Mouse (Mus musculus) thymus, postnatal 0 days (tissue): ENCODE results near the gene Rabgap1. TPM values are rescaled to one million over a fixed set of nuclear protein-coding genes. Genes with fewer than 3 reads are reported as not detected.
"Not testable (repeated sequence)": the region's sequence is repeated elsewhere in the genome, so short reads cannot be mapped to it uniquely, and the experiment has no call there.

Experiments used
- DNase-seq: peaks from one replicate; pipeline ENCODE4 v3.0.0-alpha.2; 2015; ENCODE audit warnings: low spot score
- polyA plus RNA-seq: library from polyadenylated mRNA; unstranded; fragments of >200 nt; fragmentation: Nextera tagmentation; extraction: Ambion mirVana; gene quantifications from 2 replicates; pipeline ENCODE4 v1.2.1, GENCODE M21; 2015

The Rabgap1 gene
- polyA plus RNA-seq, result 19.8 and 25.7 TPM in 2 replicates

DNA sequence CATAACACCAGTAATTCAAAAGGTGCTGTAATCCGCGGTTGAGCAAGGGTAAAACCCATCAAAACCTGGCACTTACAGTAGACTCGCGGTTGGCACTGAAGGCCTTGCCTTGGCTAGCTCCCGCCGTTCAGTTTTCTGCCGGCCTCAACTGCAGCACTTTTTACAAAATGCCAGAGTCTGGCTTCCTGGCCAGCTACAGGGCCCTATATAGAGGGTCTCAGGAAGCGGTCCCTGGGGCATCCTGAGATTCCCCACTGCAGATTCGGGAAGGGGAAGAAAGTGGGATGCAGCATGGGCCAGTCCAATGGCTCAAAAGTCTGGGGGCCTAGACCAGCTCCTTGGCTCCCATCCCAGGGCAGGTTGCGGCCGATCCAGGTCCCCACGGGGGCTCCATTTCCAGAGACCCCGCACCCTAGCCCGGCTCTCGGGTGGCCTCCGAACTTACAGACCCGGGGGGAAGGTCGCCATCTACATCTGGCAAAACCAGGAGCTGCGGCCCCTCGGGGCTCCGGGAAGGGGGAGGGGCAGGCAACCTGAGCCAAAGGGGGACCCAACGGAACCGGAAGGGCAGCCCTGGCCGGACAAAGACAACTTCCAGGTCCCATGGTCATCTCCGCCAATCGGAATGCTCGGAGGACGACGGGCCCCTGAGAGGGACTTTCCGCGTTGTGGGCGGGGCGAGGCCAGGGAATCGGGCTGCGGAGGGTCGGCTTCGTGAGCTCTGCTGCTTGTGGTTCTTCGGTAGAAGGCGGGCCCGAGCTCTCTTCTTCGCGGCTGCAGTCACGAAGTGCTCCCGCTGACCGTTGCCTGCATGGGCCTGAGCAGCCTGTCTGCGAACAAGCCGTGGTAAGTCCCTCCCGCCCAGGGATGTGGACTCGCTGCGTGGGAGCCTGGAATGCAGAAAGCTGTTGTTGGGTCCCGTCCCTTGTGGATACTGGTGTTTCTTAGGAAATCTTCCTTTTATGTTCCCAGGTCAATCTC, at the start of gene Rabgap1, which contains the start of the genes Zbtb26 and Zbtb6:
TSS of gene Rabgap1 (plus strand) at position 669 of the 981 bp plus-strand sequence.
TSS of gene Zbtb26 (minus strand) at position 525 of the 981 bp plus-strand sequence.
TSS of gene Zbtb6 (minus strand) at position 561 of the 981 bp plus-strand sequence.
- DNase-seq, result peak; percentile 88

- DNase-seq, result peak; percentile 19
Measured at GRCm38 (mm10) chr2:37395539-37395938, 47.5 kb upstream of the Rabgap1 start.

DNA sequence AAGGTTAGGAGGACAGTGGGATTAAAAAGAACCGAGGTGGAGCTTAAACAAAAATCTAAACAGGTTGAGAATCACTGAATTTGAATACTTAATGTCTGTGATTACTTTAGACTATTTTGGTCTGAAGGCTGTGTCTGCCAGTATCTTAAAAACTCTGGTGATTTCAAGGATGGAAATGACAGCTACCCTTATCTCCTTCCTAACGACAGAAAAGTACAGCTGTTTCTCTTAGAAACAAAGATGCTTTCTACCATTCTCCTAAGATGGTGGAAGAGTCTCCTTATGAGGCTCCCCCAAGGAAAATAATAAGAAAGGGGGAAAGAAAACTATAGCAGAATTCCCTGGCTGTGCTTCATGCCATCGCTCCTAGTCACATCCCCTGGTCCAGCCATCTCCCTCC, 21.2 kb upstream of the Rabgap1 start:
- DNase-seq, result peak; percentile 4

DNA sequence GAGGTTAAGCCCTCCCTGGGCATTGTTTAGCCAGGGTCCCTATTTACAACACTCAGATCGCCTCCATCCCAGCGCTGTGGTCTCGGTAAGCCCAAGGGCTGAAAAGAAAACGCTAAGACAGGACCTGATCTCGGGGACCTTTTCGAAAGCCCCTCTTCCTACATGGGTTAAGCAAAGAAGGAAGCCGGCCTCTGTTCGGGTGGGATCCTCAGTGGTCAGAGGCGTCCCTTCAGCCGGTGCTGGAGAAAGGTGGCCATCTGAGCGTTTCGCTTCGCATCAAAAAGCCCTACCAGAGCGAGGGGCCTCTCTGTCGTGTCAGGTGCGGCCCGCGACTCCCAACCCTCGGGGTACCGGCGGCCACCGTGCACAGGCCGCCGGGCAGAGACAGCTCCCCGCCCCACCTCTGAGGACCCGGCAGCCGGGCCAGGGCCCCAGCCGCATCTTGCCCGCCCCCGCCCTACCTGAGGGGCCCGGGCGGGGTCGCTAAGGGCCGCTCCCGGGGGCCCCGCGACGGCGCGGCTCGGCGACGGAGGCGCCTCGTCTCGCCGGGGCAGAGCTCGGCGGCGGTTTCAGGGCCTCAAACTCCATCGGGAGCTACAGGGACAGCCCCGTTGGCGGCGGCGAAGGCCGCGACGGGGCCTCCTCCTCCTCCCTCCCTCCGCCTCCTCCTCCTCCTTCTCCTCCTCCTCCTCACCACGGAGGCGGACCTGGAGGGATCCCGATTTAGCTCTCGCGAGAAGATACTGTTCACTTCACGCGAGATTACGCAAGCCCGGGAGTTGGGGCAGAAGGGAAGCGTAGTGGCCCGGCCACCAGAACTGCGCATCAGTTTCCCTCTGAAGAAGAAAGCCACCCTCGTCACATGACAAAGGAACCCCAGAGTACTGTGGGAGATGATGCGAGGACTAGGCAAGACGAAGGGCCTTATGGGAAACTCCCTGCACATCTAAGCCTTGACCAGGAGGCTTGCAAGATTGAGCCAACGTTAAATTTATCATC, 20.5 kb upstream of the Rabgap1 start, which contains the start of gene Rc3h2:
TSS of gene Rc3h2 (minus strand) at position 598 of the 999 bp plus-strand sequence.
- DNase-seq, result peak; percentile 96

- DNase-seq, result no peak
Measured at GRCm38 (mm10) chr2:37423671-37424070, 19.4 kb upstream of the Rabgap1 start.

DNA sequence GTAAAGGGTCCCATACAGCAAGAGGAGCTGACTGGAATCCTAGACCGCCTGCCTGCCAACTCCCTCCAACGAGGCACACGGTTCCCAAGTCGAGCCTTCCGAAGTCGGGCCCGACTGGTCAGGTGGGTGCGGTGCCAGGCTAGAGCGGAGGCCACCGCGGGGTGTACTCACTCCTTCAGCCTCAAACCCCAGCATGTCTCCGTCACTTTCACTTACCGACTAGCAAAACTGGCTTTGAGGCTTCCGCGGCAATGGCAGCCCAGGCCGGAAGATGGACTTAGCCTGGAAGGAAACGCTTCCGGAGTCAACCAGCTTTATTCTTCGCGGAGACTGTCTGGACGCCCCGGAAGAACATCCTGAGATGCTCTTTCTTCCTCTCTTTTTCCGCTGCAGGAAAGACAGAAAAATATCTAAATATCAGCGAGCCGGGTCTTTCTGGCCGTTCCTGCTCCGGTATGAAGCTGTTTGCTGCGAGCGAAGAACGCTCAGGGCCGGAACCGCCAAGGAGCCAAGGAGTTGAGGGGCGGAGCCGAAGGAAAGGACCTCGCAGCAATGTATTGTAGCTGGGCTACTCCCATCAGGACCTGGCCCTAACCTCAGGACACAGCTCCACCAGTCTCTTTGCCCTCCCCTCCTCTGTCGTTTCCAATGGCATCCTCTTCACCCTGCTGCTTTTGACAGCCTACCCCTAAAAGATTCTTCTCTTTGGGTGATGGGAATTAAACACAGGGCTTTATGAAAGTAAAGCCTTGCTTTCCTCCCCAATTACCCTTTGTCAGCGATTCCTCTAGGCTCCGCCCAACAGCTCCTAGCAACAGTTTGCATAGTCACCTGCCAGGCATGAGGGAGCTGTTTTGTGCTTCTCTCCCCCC, 12.2 kb upstream of the Rabgap1 start:
- DNase-seq, result peak; percentile 90

DNA sequence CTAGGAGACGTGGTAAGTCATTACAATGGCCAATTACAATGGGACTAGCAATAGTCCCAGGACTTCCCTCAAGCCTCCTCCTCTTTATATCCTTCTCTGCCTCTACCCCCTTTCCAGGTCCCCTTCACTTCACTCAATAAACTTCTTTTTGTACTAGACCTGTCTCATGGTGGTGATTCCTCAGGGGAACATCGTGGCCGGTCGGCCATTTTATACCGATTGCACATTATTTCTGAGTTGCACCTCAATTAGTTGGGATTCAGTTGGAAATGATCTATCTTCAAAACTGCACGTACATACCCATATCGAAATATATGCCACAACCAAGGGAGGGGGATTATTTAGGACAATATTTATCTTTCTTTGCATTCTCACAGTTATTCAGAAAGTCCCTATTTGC, 11.5 kb upstream of the Rabgap1 start:
- DNase-seq, result no peak

DNA sequence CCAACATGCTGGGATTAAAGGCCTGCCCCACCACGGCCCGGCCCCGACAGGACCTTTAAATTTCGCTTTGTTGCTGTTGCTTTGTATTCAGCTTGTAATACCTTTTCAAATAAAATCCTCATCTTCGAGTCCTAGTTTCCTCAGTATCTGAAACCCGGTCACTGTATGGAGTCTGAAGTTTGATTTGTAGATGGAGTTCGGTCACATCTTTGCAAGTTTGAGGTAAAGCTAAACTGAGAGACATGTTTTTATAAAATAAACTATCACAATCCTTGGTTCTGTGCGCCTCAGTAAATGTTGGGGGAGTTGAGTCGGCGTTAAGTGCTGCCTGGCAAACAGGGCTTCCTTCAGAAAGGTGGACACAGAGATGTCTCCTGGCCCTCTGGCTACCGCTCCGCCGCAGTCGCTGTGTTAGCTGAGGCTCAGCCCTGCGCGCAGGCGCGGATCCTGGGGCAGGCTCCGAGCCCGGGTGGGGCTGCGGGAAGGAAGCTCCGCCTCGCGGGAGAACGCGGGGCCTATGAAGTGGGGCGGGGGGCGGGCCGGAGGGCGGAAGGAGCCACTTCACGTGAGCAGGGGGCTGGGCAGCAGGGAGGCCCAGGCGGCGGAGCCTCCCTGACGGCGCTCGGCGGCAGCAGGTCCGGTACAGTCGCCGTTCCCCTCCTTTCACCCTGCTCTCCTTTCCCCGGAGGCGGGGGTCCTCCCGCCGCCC, 8.7 kb downstream of the Rabgap1 start:
- DNase-seq, result peak; percentile 95

DNA sequence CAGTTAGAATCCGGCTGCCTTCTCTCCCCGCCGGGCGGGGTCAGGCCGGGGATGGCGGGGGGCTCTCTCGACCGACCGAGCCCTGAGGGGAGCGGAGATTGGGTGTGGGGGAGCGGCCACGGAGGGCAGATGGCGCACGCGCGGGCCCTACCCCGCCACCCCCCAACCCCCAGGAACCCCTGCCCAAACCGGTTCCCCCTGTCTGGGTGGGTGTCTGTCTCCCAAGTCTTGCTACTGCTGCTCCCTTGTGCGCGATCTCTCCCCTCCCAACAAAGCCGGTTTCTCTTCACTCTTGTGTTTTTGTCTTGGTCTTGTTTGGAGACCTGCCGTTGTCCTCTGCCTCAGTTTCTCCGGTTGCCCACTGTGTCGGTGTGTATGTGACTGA, 9.3 kb downstream of the Rabgap1 start:
- no peak for DNase-seq

DNA sequence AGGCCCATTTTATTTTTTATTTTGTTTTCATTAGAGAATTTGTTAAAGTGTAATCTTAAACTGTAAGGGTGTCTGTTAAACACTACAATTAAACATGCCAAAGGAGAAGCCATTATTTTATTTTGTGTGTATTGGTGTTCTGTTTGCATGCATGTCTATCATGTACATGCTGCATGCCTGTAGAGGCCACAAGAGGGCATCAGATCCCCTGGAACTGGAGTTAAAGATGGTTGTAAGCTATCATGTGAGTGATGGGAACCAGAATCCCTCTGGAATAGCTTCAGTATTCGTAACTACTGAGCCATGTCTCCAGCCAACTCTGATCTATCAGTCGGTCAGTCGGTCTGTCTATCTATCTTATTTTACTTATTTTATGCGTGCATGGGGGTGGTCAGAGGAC, 17.6 kb downstream of the Rabgap1 start:
- DNase-seq, result no peak

GRCm38 (mm10) chr2:37466266-37466665, 23.2 kb downstream of the Rabgap1 start:
- DNase-seq, result no peak

- DNase-seq, result no peak
Measured at GRCm38 (mm10) chr2:37479559-37479958, 36.5 kb downstream of the Rabgap1 start.

DNA sequence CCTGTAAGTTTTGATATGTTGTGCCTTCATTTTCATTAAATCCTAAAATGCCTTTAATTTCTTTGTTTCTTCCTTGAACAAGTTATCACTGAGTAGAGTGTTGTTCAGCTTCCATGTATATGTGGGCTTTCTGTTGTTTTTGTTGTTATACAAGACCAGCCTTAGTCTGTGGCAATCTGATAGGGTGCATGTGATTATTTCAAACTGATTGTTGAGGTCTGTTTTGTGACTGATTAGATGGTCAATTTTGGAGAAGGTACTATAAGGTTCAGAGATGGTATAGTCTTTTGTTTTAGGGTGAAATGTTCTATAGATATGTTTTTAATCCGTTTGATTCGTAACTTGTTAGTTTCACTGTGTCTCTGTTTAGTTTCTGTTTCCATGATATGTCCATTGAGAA, 37.0 kb downstream of the Rabgap1 start:
- no peak for DNase-seq

- no peak for DNase-seq
Measured at GRCm38 (mm10) chr2:37484165-37484564, 41.1 kb downstream of the Rabgap1 start.

DNA sequence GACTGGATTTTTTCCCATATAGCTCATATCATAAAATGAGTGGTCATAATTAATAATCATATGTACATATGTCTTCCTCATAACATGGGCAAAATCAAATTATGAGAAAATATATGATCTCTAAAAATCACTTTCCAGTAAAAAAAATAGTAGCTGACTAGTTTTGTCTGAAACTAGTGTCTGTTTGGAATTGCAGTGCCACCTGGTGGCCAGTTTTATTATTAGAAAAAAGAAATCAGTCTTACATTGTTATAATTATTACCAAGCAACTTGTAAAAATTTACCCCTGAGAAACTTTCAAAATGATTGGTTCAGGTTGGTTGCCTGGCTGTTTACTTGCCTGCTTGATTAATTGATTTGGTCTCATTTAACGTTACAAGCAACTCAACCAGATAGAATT, 42.3 kb downstream of the Rabgap1 start:
- DNase-seq, result peak; percentile 65

- DNase-seq, result no peak
Measured at GRCm38 (mm10) chr2:37486408-37486807, 43.3 kb downstream of the Rabgap1 start.

DNA sequence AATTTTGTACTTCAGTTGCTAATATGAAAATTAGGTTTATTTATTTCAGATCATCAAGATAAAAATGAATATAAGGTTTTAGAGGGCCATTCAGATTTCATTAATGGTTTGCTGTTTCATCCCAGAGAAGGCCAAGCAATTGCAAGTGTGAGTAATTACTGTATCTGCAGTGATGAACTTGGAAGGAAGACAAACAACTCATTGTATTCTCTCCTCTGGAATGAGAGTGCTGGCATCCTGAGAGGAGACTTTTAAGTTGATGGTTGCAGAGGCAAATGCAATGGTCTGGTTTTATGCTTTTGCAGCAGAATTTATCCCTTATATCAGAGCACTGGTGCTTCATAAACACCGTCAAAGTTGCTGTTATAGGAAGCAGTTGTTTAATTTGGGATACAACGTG, 45.9 kb downstream of the Rabgap1 start:
- DNase-seq, result no peak

GRCm38 (mm10) chr2:37497321-37497720, 54.2 kb downstream of the Rabgap1 start:
- DNase-seq, result no peak

DNA sequence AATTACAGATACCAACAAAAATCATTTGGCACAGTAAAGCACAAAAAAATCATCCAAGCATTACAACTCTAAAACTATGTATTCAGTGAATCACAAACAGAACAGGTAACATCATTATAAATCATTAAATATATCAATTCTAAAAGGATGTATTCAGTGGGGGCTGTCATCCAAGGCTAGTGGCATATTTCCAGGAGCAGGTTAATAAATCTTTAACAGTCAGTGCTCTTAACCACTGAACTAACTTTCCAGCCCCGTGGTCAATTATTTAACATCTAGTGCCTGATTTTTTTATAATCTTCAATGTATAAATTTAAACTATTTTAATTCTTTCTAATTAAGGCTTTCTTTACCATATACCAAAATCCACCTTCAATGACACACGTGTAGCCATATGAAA, 62.8 kb downstream of the Rabgap1 start:
- not testable (repeated sequence) for DNase-seq
